Comparison of ENCODE assay signal across 8 mouse cellular contexts in the genomic region with DNA sequence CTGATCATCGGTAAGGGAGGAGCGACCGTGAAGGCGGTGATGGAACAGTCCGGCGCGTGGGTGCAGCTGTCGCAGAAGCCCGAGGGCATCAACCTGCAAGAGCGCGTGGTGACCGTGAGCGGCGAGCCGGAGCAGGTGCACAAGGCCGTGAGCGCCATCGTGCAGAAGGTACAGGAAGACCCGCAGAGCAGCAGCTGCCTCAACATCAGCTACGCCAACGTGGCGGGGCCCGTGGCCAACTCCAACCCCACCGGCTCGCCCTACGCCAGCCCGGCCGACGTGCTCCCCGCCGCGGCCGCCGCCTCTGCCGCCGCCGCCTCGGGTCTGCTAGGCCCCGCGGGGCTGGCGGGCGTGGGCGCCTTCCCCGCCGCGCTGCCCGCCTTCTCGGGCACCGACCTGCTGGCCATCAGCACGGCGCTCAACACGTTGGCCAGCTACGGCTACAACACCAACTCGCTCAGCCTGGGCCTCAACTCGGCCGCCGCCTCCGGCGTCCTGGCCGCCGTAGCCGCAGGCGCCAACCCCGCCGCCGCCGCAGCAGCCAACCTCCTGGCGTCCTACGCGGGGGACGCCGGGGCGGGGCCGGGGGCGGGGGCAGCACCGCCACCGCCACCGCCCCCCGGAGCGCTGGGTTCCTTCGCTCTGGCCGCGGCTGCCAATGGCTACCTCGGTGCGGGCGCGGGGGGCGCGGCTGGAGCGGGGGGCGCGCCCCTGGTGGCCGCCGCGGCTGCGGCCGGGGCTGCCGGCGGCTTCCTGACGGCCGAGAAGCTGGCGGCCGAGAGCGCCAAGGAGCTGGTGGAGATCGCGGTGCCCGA. TPM values are rescaled to one million over a fixed set of nuclear protein-coding genes. Genes with fewer than 3 reads are reported as not detected.
A peak's percentile ranks its signal among the peaks of the same experiment; 100 is the strongest.
DNase-seq lines count a peak whose midpoint lies in the region; ATAC-seq and TF ChIP-seq lines count a peak whose summit lies in the region.

No protein-coding gene starts in this region.

- TF ChIP-seq CTCF in spleen, adult 2 months (IDR thresholded peaks at IDR 0.05; ENCODE audit: extremely low read depth, insufficient read depth, insufficient read length, insufficient replicate concordance): no peak

- H3K4me3 ChIP-seq in spleen, adult 2 months (ENCODE audit: extremely low read depth, insufficient read depth, insufficient read length): peak overlapping the region; percentile 61; the same call in 1 of the 2 replicates
- peak overlapping the region; percentile 41 for H3K4me3 ChIP-seq in hindbrain, embryonic 16.5 days (ENCODE audit: low read length)

- H3K36me3 ChIP-seq in spleen, adult 2 months (ENCODE audit: control insufficient read depth, insufficient read depth, low read length): no peaks in the 10 kb centered on the region
- H3K36me3 ChIP-seq in hindbrain, embryonic 16.5 days (ENCODE audit: control insufficient read depth, insufficient read depth, low read length): peaks cover 18% of the 10 kb centered on the region

- peak; percentile 48 for ATAC-seq in hindbrain, embryonic 16.5 days

- intact Hi-C loops in gastrocnemius, postnatal 14 days (cut with DNase I; ENCODE audit: low total_unique reads): no loop called here
- intact Hi-C loops in left cerebral cortex, postnatal 36 days (cut with DNase I): loop anchor here (5.0 kb wide), 1 partner anchor 35 kb away; the partner anchor contains the start of gene Mypop

- DNase-seq in spleen, adult 2 months (ENCODE audit: low read depth in 1 of 2, low spot score in 2 of 2): peak in 1 of 2 experiments; percentile 4
- no peak for DNase-seq in spleen, adult 12 weeks (ENCODE audit: low spot score)
- DNase-seq in cerebellum, postnatal 10 days: peak; percentile 88 to 90
- DNase-seq in gastrocnemius, postnatal 14 days: peak; percentile 53
- peak; percentile 67 to 76 for DNase-seq in left cerebral cortex, postnatal 36 days (ENCODE audit: low spot score in 2 of 2)
- DNase-seq in mesoderm, embryonic 11.5 days (ENCODE audit: low read depth, low spot score): peak; percentile 49
- peak; percentile 45 for DNase-seq in right cerebral cortex, postnatal 4 days

- H3K9me3 ChIP-seq in hindbrain, embryonic 16.5 days (ENCODE audit: control insufficient read depth, low read length): no peaks in the 10 kb centered on the region

- peak overlapping the region; percentile 61 for H3K4me2 ChIP-seq in hindbrain, embryonic 16.5 days (ENCODE audit: low read length)

- TF ChIP-seq POLR2A in spleen, adult 2 months (IDR thresholded peaks at IDR 0.05; ENCODE audit: low read depth, low read length): no peak

- H3K27me3 ChIP-seq in spleen, adult 2 months (ENCODE audit: control insufficient read depth, insufficient read depth, low read length): peaks cover 22% of the 10 kb centered on the region
- H3K27me3 ChIP-seq in hindbrain, embryonic 16.5 days (replicated peaks; ENCODE audit: control insufficient read depth, insufficient read depth, low read length): no peaks in the 10 kb centered on the region

- no peak overlapping the region for H3K27ac ChIP-seq in spleen, adult 2 months (ENCODE audit: insufficient read depth, low read length)
- peak overlapping the region; percentile 60 for H3K27ac ChIP-seq in hindbrain, embryonic 16.5 days (ENCODE audit: low read depth, low read length)

- peaks cover 8% of the 10 kb centered on the region; the same call in 1 of the 2 replicates for H3K4me1 ChIP-seq in spleen, adult 2 months (ENCODE audit: control insufficient read depth, insufficient read depth, insufficient read length)
- H3K4me1 ChIP-seq in hindbrain, embryonic 16.5 days (ENCODE audit: control insufficient read depth, insufficient read depth, low read depth, low read length): peaks cover 19% of the 10 kb centered on the region

- peak overlapping the region; percentile 65 for H3K9ac ChIP-seq in hindbrain, embryonic 16.5 days (ENCODE audit: low read depth, low read length)

- 2% methylated on average over 106 of the region's 107 CpGs for WGBS in spleen, adult 2 months
- WGBS in hindbrain, embryonic 16.5 days: 2% methylated on average over 66 of the region's 107 CpGs

RNA-seq across cellular contexts. Expression of gene Nanos2, which starts 29.4 kb away (rescaled TPM):
- polyA plus RNA-seq in spleen, adult 2 months (2012; rRNA removed): not detected in 2 replicates
- not detected for total RNA-seq in gastrocnemius, postnatal 14 days (2021)
- 0.65 and 0.85 TPM in 2 replicates for polyA plus RNA-seq in hindbrain, embryonic 16.5 days (2015; fragmentation: Nextera tagmentation; extraction: Ambion mirVana)
- 1 to 10 TPM in 1 of 2 experiments, under 1 TPM in 1; 0.47 to 1.3 TPM for total RNA-seq in left cerebral cortex, postnatal 36 days (2021)

RNA-seq across cellular contexts. Expression of gene Nova2, which starts 32.1 kb away (rescaled TPM):
- polyA plus RNA-seq in spleen, adult 2 months (2012; rRNA removed): 0.68 and 0.90 TPM in 2 replicates
- total RNA-seq in gastrocnemius, postnatal 14 days (2021): 1 to 10 TPM; 2.6 to 3.3 TPM
- 10.4 and 12.3 TPM in 2 replicates for polyA plus RNA-seq in hindbrain, embryonic 16.5 days (2015; fragmentation: Nextera tagmentation; extraction: Ambion mirVana)
- 10 to 100 TPM; 75.3 to 88.8 TPM for total RNA-seq in left cerebral cortex, postnatal 36 days (2021)

RNA-seq across cellular contexts. Expression of gene Mypop, which starts 33.3 kb away (rescaled TPM):
- 2.5 and 4.0 TPM in 2 replicates for polyA plus RNA-seq in spleen, adult 2 months (2012; rRNA removed)
- total RNA-seq in gastrocnemius, postnatal 14 days (2021): 1 to 10 TPM; 2.2 to 3.7 TPM
- 5.8 and 6.3 TPM in 2 replicates for polyA plus RNA-seq in hindbrain, embryonic 16.5 days (2015; fragmentation: Nextera tagmentation; extraction: Ambion mirVana)
- total RNA-seq in left cerebral cortex, postnatal 36 days (2021): 10 to 100 TPM; 53.5 to 55.3 TPM

RNA-seq across cellular contexts. Expression of gene Irf2bp1, which starts 46.1 kb away (rescaled TPM):
- polyA plus RNA-seq in spleen, adult 2 months (2012; rRNA removed): 23.8 and 32.9 TPM in 2 replicates
- 10 to 100 TPM; 14.9 to 18.6 TPM for total RNA-seq in gastrocnemius, postnatal 14 days (2021)
- polyA plus RNA-seq in hindbrain, embryonic 16.5 days (2015; fragmentation: Nextera tagmentation; extraction: Ambion mirVana): 26.8 and 27.3 TPM in 2 replicates
- total RNA-seq in left cerebral cortex, postnatal 36 days (2021): 10 to 100 TPM; 46.3 to 53.5 TPM

RNA-seq across cellular contexts. Expression of gene Ccdc61, which starts 47.6 kb away (rescaled TPM):
- 13.0 and 25.5 TPM in 2 replicates for polyA plus RNA-seq in spleen, adult 2 months (2012; rRNA removed)
- total RNA-seq in gastrocnemius, postnatal 14 days (2021): 1 to 10 TPM; 5.1 TPM
- 29.1 and 35.7 TPM in 2 replicates for polyA plus RNA-seq in hindbrain, embryonic 16.5 days (2015; fragmentation: Nextera tagmentation; extraction: Ambion mirVana)
- total RNA-seq in left cerebral cortex, postnatal 36 days (2021): 10 to 100 TPM; 10.6 to 11.0 TPM

Comparison
In these comparisons a context has a peak if more than half of its experiments do, and no peak if none do; other contexts are left out.
1. RNA of gene Nova2, which starts 32.1 kb away (total RNA-seq): 75.3 to 88.8 TPM in left cerebral cortex, postnatal 36 days; 2.6 to 3.3 TPM in gastrocnemius, postnatal 14 days; every median in the first group is over 10 times any median in the second.
2. RNA of gene Mypop, which starts 33.3 kb away (total RNA-seq): 53.5 to 55.3 TPM in left cerebral cortex, postnatal 36 days; 2.2 to 3.7 TPM in gastrocnemius, postnatal 14 days; every median in the first group is over 10 times any median in the second.